Mouse (Mus musculus): ENCODE measurements around the gene Pkp3. TPM values are rescaled to one million over a fixed set of nuclear protein-coding genes. Genes with fewer than 3 reads are reported as not detected.

Gene Pkp3
- 0.69 TPM for polyA plus RNA-seq (2014; fragmentation: Illumina TruSeq; extraction: RNeasy Lipid Tissue Mini Kit (QIAGEN cat#74804); ENCODE audit: low read depth, low replicate concordance)

GRCm38 (mm10) chr7:141077841-141078240, at the start of gene Pkp3:
TSS of gene Pkp3 (plus strand) at chr7:141078218.

GRCm38 (mm10) chr7:141028831-141029230, 49.2 kb upstream of the Pkp3 start, which contains the start of gene Gm17387:
TSS of gene Gm17387 (plus strand) at chr7:141029131.

DNA sequence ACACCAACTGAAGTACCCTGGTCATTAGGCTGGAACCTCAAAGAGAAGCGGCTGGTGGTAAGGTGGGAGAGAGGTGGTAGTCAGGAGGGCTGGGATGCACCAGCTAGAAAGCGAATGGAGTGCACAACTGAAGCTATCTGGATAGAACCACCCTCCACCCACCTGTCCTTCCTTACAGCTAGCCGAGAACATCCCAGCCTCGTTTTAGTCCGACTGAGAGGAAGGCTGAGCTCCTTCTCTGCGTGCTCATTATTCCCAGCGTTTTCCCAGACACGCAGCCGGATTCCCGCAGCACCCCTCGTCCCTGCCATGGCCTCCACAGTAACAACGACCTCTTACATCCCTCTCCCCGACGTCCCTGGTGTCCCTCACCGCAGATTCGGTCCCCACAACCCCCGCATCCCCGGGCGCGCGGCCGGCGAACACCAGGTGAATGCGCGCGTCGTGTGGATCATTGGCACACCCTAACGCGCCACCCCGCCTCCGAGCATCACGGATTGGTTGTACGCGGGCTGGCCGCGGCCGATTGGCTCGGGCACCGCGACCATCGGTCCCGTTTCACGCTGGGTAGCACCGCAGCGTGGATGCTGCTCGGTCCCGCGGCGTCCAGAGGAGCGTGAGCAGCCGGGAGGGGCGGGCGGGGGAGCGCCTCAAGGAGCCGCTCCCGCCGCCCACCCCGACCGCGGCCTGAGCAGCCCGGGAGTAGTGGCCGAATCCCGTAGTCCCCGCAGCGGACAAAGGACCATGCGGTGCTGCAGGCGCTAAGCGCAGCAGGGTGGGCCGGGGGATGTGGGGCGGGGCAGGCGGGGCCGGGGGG, 17.4 kb upstream of the Pkp3 start, which contains the start of gene B4galnt4:
Gene B4galnt4, plus strand, starts transcription at position 679 of the 817 bp plus-strand sequence.

DNA sequence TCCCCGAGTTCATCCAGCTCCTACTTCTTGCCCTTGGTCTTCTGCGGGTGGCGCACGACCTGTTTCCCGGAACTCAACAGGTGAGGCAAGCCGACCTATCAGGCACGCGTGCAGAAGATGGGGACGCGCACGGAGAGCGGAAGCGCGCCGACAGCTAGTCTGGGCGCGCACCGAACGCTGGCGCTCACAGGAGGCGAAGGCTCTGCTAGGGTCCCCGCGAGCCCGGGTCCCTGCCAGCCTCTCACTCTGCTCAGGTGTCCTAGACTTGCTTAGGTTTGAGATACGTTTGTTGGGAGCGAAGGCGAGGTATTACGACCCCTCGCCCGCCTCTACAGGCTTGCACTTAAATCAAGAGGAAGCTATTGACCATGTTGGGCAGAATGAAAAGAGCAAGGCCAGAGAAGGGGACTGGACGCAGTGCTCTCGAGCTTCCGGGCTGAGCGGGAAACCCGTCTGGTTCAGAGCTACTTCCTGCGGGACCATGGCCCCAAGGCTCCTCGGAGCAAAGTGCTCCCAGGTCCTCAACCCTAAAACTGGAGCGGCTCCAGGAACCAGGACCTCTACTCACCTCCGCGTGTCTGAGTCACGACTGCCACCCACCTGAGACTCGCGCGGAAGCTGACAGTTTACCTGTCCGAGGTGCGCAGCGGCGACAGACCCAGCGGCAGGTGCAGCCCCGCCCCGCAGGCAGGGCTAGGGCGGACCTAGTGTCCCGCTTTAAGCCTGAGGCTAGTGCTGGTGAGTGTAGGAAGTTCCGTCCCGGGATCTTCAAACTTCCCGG, 22.1 kb downstream of the Pkp3 start, which contains the start of gene Sigirr:
Gene Sigirr, minus strand, starts transcription at position 662 of the 781 bp plus-strand sequence.

DNA sequence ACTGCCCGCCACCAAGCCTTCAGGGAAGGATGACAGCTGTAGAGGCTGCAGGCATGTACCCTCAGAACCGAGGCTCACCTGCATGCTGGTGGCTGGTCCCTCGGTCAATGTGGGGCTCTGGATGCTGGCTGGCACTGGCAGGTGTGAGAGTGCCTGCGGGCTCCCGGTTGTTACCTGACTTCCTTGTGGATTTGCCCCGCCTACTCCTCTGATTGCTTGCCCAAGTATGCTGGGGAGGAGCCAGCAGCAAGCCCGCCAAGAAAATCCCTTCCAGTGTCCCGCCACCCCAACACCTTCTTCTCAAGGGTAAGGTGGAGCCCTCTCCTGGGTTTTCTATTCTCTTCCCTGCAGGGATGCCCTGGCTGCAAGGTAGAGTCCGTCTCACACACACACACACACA, 39.6 kb downstream of the Pkp3 start, which contains the start of gene Ano9:
Gene Ano9, minus strand, starts transcription at position 171 of the 400 bp plus-strand sequence.

GRCm38 (mm10) chr7:141122245-141122644, 44.2 kb downstream of the Pkp3 start, which contains the start of gene Ptdss2:
TSS of gene Ptdss2 (plus strand) at chr7:141122382.

Other genes starting within 250 kb of the Pkp3 start
- gene Urah, start 243.2 kb upstream of the Pkp3 start, polyA plus RNA-seq (2014; fragmentation: Illumina TruSeq; extraction: RNeasy Lipid Tissue Mini Kit (QIAGEN cat#74804); ENCODE audit: low read depth, low replicate concordance): 11.3 TPM
- gene Scgb1c1, start 232.7 kb upstream of the Pkp3 start, polyA plus RNA-seq (2014; fragmentation: Illumina TruSeq; extraction: RNeasy Lipid Tissue Mini Kit (QIAGEN cat#74804); ENCODE audit: low read depth, low replicate concordance): not detected
- gene Odf3, start 230.4 kb upstream of the Pkp3 start, polyA plus RNA-seq (2014; fragmentation: Illumina TruSeq; extraction: RNeasy Lipid Tissue Mini Kit (QIAGEN cat#74804); ENCODE audit: low read depth, low replicate concordance): not detected
- gene Gm45785, start 221.9 kb upstream of the Pkp3 start, polyA plus RNA-seq (2014; fragmentation: Illumina TruSeq; extraction: RNeasy Lipid Tissue Mini Kit (QIAGEN cat#74804); ENCODE audit: low read depth, low replicate concordance): not detected
- 6.9 TPM for gene Ric8a, start 221.3 kb upstream of the Pkp3 start, polyA plus RNA-seq (2014; fragmentation: Illumina TruSeq; extraction: RNeasy Lipid Tissue Mini Kit (QIAGEN cat#74804); ENCODE audit: low read depth, low replicate concordance)
- gene Bet1l, start 220.6 kb upstream of the Pkp3 start, polyA plus RNA-seq (2014; fragmentation: Illumina TruSeq; extraction: RNeasy Lipid Tissue Mini Kit (QIAGEN cat#74804); ENCODE audit: low read depth, low replicate concordance): 3.0 TPM
- gene Psmd13, start 196.2 kb upstream of the Pkp3 start, polyA plus RNA-seq (2014; fragmentation: Illumina TruSeq; extraction: RNeasy Lipid Tissue Mini Kit (QIAGEN cat#74804); ENCODE audit: low read depth, low replicate concordance): 117 TPM
- gene Sirt3, start 195.9 kb upstream of the Pkp3 start, polyA plus RNA-seq (2014; fragmentation: Illumina TruSeq; extraction: RNeasy Lipid Tissue Mini Kit (QIAGEN cat#74804); ENCODE audit: low read depth, low replicate concordance): 8.5 TPM
- gene Cox8b, start 177.8 kb upstream of the Pkp3 start, polyA plus RNA-seq (2014; fragmentation: Illumina TruSeq; extraction: RNeasy Lipid Tissue Mini Kit (QIAGEN cat#74804); ENCODE audit: low read depth, low replicate concordance): not detected
- 26.6 TPM for gene Nlrp6, start 157.3 kb upstream of the Pkp3 start, polyA plus RNA-seq (2014; fragmentation: Illumina TruSeq; extraction: RNeasy Lipid Tissue Mini Kit (QIAGEN cat#74804); ENCODE audit: low read depth, low replicate concordance)
- gene Pgghg, start 136.8 kb upstream of the Pkp3 start, polyA plus RNA-seq (2014; fragmentation: Illumina TruSeq; extraction: RNeasy Lipid Tissue Mini Kit (QIAGEN cat#74804); ENCODE audit: low read depth, low replicate concordance): 0.82 TPM
- not detected for gene Ifitm5, start 127.9 kb upstream of the Pkp3 start, polyA plus RNA-seq (2014; fragmentation: Illumina TruSeq; extraction: RNeasy Lipid Tissue Mini Kit (QIAGEN cat#74804); ENCODE audit: low read depth, low replicate concordance)
- not detected for gene Gm45717, start 122.3 kb upstream of the Pkp3 start, polyA plus RNA-seq (2014; fragmentation: Illumina TruSeq; extraction: RNeasy Lipid Tissue Mini Kit (QIAGEN cat#74804); ENCODE audit: low read depth, low replicate concordance)
- 56.8 TPM for gene Ifitm2, start 122.2 kb upstream of the Pkp3 start, polyA plus RNA-seq (2014; fragmentation: Illumina TruSeq; extraction: RNeasy Lipid Tissue Mini Kit (QIAGEN cat#74804); ENCODE audit: low read depth, low replicate concordance)
- gene Ifitm1, start 111.0 kb upstream of the Pkp3 start, polyA plus RNA-seq (2014; fragmentation: Illumina TruSeq; extraction: RNeasy Lipid Tissue Mini Kit (QIAGEN cat#74804); ENCODE audit: low read depth, low replicate concordance): 9.0 TPM
- gene Ifitm3, start 67.4 kb upstream of the Pkp3 start, polyA plus RNA-seq (2014; fragmentation: Illumina TruSeq; extraction: RNeasy Lipid Tissue Mini Kit (QIAGEN cat#74804); ENCODE audit: low read depth, low replicate concordance): 7.6 TPM
- gene Ifitm6, start 60.3 kb upstream of the Pkp3 start, polyA plus RNA-seq (2014; fragmentation: Illumina TruSeq; extraction: RNeasy Lipid Tissue Mini Kit (QIAGEN cat#74804); ENCODE audit: low read depth, low replicate concordance): 1.4 TPM
- gene Gm17387, start 49.1 kb upstream of the Pkp3 start, polyA plus RNA-seq (2014; fragmentation: Illumina TruSeq; extraction: RNeasy Lipid Tissue Mini Kit (QIAGEN cat#74804); ENCODE audit: low read depth, low replicate concordance): not detected
- gene B4galnt4, start 17.1 kb upstream of the Pkp3 start, polyA plus RNA-seq (2014; fragmentation: Illumina TruSeq; extraction: RNeasy Lipid Tissue Mini Kit (QIAGEN cat#74804); ENCODE audit: low read depth, low replicate concordance): 0.19 TPM
- gene Sigirr, start 22.4 kb downstream of the Pkp3 start, polyA plus RNA-seq (2014; fragmentation: Illumina TruSeq; extraction: RNeasy Lipid Tissue Mini Kit (QIAGEN cat#74804); ENCODE audit: low read depth, low replicate concordance): 2.9 TPM
- 59.9 TPM for gene Ano9, start 39.6 kb downstream of the Pkp3 start, polyA plus RNA-seq (2014; fragmentation: Illumina TruSeq; extraction: RNeasy Lipid Tissue Mini Kit (QIAGEN cat#74804); ENCODE audit: low read depth, low replicate concordance)
- 17.4 TPM for gene Ptdss2, start 44.2 kb downstream of the Pkp3 start, polyA plus RNA-seq (2014; fragmentation: Illumina TruSeq; extraction: RNeasy Lipid Tissue Mini Kit (QIAGEN cat#74804); ENCODE audit: low read depth, low replicate concordance)
- 2.4 TPM for gene Rnh1, start 94.6 kb downstream of the Pkp3 start, polyA plus RNA-seq (2014; fragmentation: Illumina TruSeq; extraction: RNeasy Lipid Tissue Mini Kit (QIAGEN cat#74804); ENCODE audit: low read depth, low replicate concordance)
- gene Hras, start 115.8 kb downstream of the Pkp3 start, polyA plus RNA-seq (2014; fragmentation: Illumina TruSeq; extraction: RNeasy Lipid Tissue Mini Kit (QIAGEN cat#74804); ENCODE audit: low read depth, low replicate concordance): 5.6 TPM
- gene Lrrc56, start 115.9 kb downstream of the Pkp3 start, polyA plus RNA-seq (2014; fragmentation: Illumina TruSeq; extraction: RNeasy Lipid Tissue Mini Kit (QIAGEN cat#74804); ENCODE audit: low read depth, low replicate concordance): 1.1 TPM
- gene Lmntd2, start 135.9 kb downstream of the Pkp3 start, polyA plus RNA-seq (2014; fragmentation: Illumina TruSeq; extraction: RNeasy Lipid Tissue Mini Kit (QIAGEN cat#74804); ENCODE audit: low read depth, low replicate concordance): 0.66 TPM
- 12.7 TPM for gene Rassf7, start 137.6 kb downstream of the Pkp3 start, polyA plus RNA-seq (2014; fragmentation: Illumina TruSeq; extraction: RNeasy Lipid Tissue Mini Kit (QIAGEN cat#74804); ENCODE audit: low read depth, low replicate concordance)
- gene Phrf1, start 150.6 kb downstream of the Pkp3 start, polyA plus RNA-seq (2014; fragmentation: Illumina TruSeq; extraction: RNeasy Lipid Tissue Mini Kit (QIAGEN cat#74804); ENCODE audit: low read depth, low replicate concordance): 19.9 TPM
- 74.8 TPM for gene Irf7, start 188.3 kb downstream of the Pkp3 start, polyA plus RNA-seq (2014; fragmentation: Illumina TruSeq; extraction: RNeasy Lipid Tissue Mini Kit (QIAGEN cat#74804); ENCODE audit: low read depth, low replicate concordance)
- 135 TPM for gene Cdhr5, start 198.6 kb downstream of the Pkp3 start, polyA plus RNA-seq (2014; fragmentation: Illumina TruSeq; extraction: RNeasy Lipid Tissue Mini Kit (QIAGEN cat#74804); ENCODE audit: low read depth, low replicate concordance)
- not detected for gene Sct, start 200.9 kb downstream of the Pkp3 start, polyA plus RNA-seq (2014; fragmentation: Illumina TruSeq; extraction: RNeasy Lipid Tissue Mini Kit (QIAGEN cat#74804); ENCODE audit: low read depth, low replicate concordance)
- gene Drd4, start 213.8 kb downstream of the Pkp3 start, polyA plus RNA-seq (2014; fragmentation: Illumina TruSeq; extraction: RNeasy Lipid Tissue Mini Kit (QIAGEN cat#74804); ENCODE audit: low read depth, low replicate concordance): not detected
- 1.6 TPM for gene Deaf1, start 249.5 kb downstream of the Pkp3 start, polyA plus RNA-seq (2014; fragmentation: Illumina TruSeq; extraction: RNeasy Lipid Tissue Mini Kit (QIAGEN cat#74804); ENCODE audit: low read depth, low replicate concordance)
- gene Tmem80, start 249.5 kb downstream of the Pkp3 start, polyA plus RNA-seq (2014; fragmentation: Illumina TruSeq; extraction: RNeasy Lipid Tissue Mini Kit (QIAGEN cat#74804); ENCODE audit: low read depth, low replicate concordance): 17.6 TPM

Data from sigmoid colon, adult 10 weeks (tissue).